Mouse (Mus musculus) thymus, postnatal 0 days (tissue): Measurements from ENCODE around the gene Lce1h. TPM values are rescaled to one million over a fixed set of nuclear protein-coding genes. Genes with fewer than 3 reads are reported as not detected.

Experiments used
- DNase-seq: peaks from one replicate; pipeline ENCODE4 v3.0.0-alpha.2; 2015; ENCODE audit warnings: low spot score
- polyA plus RNA-seq: library from polyadenylated mRNA; unstranded; fragments of >200 nt; fragmentation: Nextera tagmentation; extraction: Ambion mirVana; gene quantifications from 2 replicates; pipeline ENCODE4 v1.2.1, GENCODE M21; 2015

Gene Lce1h
- 0.21 and 0.50 TPM in 2 replicates for polyA plus RNA-seq

DNA sequence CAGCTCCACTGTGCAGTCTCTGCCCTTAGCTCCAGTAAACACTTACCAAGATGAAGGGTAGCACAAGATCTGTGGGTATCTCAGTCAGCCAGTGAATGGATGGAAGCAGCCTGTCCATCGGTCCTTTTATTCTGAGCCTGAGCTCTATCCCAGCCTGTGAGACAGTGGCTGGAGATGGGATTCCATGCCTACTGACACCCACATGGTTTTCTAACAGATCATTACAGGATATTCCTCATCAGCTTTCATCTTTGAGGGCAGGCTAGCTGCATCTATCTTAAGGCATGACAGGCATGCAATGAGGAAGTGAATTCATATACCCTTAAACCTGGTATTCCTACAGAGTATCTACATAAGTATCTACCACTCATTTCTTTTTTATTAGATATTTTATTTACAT lies at the start of gene Lce1h:
Gene Lce1h (minus strand): TSS at position 101 of the 400 bp plus-strand sequence.
- DNase-seq = no peak

DNA sequence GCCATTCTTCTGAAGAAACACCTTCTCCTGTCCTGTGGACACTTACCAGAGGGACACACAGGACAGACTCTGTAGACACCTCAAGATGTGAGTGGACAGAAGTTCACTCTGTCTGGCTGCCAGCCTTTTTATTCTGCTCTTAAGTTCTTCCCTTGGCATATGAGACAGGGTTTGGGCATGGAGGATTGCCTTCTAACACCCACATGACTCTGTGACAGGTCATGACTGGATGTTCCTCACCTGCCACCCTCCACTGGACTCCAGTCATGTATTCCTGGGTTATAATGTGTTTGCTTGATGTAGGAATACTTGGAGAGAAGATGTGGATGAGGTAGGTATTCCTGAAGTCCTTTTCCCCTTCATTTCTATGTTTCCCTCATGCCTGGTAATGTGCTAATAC lies 42.9 kb upstream of the Lce1h start, which contains the start of gene Lce1k:
Gene Lce1k (minus strand): TSS at position 101 of the 400 bp plus-strand sequence.
- no peak for DNase-seq

GRCm38 (mm10) chr3:92790414-92790813 lies 25.5 kb upstream of the Lce1h start, which contains the start of gene Lce1j:
Gene Lce1j (minus strand): TSS chr3:92790514.
- no peak for DNase-seq

DNA sequence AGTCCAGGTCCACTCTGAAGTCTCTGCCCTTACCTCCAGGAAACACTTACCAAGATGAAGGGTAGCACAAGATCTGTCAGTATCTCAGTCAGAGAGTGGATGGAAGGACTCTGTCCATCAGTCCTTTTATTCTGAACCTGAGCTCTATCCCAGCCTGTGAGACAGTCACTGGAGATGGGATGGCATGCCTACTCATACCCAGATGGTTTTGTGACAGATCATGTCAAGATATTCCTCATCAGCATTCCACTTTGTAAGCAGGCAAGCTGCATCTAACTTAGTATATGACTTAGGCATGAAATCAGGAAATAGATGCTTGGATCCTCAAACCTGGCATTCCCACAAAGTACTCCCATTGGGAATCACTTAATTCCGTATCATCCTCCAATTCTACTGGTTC lies 13.9 kb upstream of the Lce1h start, which contains the start of gene Lce1i:
Gene Lce1i (minus strand): TSS at position 101 of the 400 bp plus-strand sequence.
- no peak for DNase-seq

- no peak for DNase-seq
Measured at GRCm38 (mm10) chr3:92771573-92771972, 6.7 kb upstream of the Lce1h start.

- DNase-seq = no peak
Measured at GRCm38 (mm10) chr3:92753197-92753596, 11.7 kb downstream of the Lce1h start.

DNA sequence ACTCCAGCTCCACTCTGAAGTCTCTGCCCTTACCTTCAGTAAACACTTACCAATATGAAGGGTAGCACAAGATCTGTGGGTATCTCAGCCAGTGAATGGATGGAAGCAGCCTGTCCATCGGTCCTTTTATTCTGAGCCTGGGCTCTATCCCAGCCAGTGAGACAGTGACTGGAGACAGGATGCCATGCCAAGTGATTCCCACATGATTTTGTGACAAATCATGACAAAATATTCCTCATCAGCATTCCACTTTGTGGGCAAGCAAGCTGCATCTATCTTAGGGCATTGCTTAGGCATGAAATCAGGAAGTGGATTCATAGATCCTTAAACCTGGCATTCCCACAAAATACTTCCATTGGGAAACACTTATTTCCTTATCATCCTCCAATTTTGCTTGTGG lies 12.6 kb downstream of the Lce1h start, which contains the start of gene Lce1g:
Gene Lce1g (minus strand): TSS at position 101 of the 400 bp plus-strand sequence.
- no peak for DNase-seq

DNA sequence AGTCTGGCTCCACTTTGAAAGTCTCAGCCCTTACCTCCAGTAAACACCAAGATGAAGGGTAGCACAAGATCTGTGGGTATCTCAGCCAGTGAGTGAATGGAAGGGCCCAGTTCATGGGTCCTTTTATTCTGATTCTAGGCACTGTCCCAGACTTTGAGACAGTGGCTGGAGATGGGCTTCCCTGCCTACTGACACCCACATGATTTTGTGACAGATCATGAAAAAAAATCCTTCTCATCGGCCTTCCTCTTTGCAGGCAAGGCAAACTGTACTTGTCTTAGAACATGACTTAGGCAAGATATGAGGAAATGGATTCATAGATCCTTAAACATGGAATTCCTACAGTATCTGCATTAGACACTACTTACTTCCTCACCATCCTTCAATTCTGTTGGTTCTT lies 25.9 kb downstream of the Lce1h start, which contains the start of gene Gm38119:
Gene Gm38119 (minus strand): TSS at position 101 of the 400 bp plus-strand sequence.
- DNase-seq = no peak

- no peak for DNase-seq
Measured at GRCm38 (mm10) chr3:92722631-92723030, 42.2 kb downstream of the Lce1h start.

GRCm38 (mm10) chr3:92720250-92720649 lies 44.6 kb downstream of the Lce1h start, which contains the start of gene Lce1f:
Gene Lce1f (minus strand): TSS chr3:92720350.
- no peak for DNase-seq

DNA sequence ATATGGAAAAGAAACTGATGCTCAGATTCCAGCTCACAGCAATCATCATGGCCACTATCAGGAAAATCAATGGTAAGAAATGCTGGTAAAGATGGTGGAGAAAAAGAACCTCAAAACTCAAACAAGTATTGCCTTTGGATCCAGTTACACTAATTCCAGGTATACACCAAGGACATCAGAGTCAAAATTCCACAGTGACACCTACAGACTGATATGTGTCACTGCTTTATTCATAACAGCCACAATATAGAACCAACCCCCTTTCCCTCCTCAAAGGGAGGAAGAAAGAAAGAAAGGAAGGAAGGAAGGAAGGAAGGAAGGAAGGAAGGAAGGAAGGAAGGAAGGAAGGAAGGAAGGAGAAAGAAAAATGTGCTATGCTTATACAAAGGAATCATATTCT lies 49.7 kb downstream of the Lce1h start:
- DNase-seq = no peak

Other genes with a start within 250 kb of the Lce1h start
- gene 2310046K23Rik, start 230.6 kb downstream of the Lce1h start, polyA plus RNA-seq = 0.46 TPM in 1 of 2 replicates, not detected in the other
- gene Ivl, start 191.3 kb downstream of the Lce1h start, polyA plus RNA-seq = 0.14 and 0.25 TPM in 2 replicates
- gene Smcp, start 176.1 kb downstream of the Lce1h start, polyA plus RNA-seq = 0.16 TPM in 1 of 2 replicates, not detected in the other
- not detected in 2 replicates for gene 2210017I01Rik, start 157.6 kb downstream of the Lce1h start, polyA plus RNA-seq
- not detected in 2 replicates for gene Lce6a, start 143.4 kb downstream of the Lce1h start, polyA plus RNA-seq
- 0.34 TPM in 1 of 2 replicates, not detected in the other for gene Lce1a1, start 116.8 kb downstream of the Lce1h start, polyA plus RNA-seq
- gene Lce1b, start 108.1 kb downstream of the Lce1h start, polyA plus RNA-seq = not detected in 2 replicates
- 0.20 and 0.49 TPM in 2 replicates for gene Lce1a2, start 94.8 kb downstream of the Lce1h start, polyA plus RNA-seq
- not detected in 2 replicates for gene Lce1c, start 85.8 kb downstream of the Lce1h start, polyA plus RNA-seq
- not detected in 2 replicates for gene Lce1d, start 77.9 kb downstream of the Lce1h start, polyA plus RNA-seq
- gene Lce1e, start 56.0 kb downstream of the Lce1h start, polyA plus RNA-seq = 0.27 and 0.39 TPM in 2 replicates
- gene Lce1f, start 44.7 kb downstream of the Lce1h start, polyA plus RNA-seq = not detected in 2 replicates
- gene Gm38119, start 26.0 kb downstream of the Lce1h start, polyA plus RNA-seq = not detected in 2 replicates
- gene Lce1g, start 12.7 kb downstream of the Lce1h start, polyA plus RNA-seq = 0.14 TPM in 1 of 2 replicates, not detected in the other
- 0.24 and 0.26 TPM in 2 replicates for gene Lce1i, start 13.8 kb upstream of the Lce1h start, polyA plus RNA-seq
- 1.4 and 1.5 TPM in 2 replicates for gene Lce1j, start 25.4 kb upstream of the Lce1h start, polyA plus RNA-seq
- gene Lce1k, start 42.8 kb upstream of the Lce1h start, polyA plus RNA-seq = not detected in 2 replicates
- gene Kprp, start 62.2 kb upstream of the Lce1h start, polyA plus RNA-seq = 0.04 and 0.10 TPM in 2 replicates
- gene Lce1l, start 86.2 kb upstream of the Lce1h start, polyA plus RNA-seq = not detected in 2 replicates
- gene 2310050C09Rik, start 105.2 kb upstream of the Lce1h start, polyA plus RNA-seq = 0.19 TPM in 1 of 2 replicates, not detected in the other
- gene Lce3a, start 161.2 kb upstream of the Lce1h start, polyA plus RNA-seq = 0.42 TPM in 1 of 2 replicates, not detected in the other
- gene Lce3b, start 167.9 kb upstream of the Lce1h start, polyA plus RNA-seq = 1.8 and 2.0 TPM in 2 replicates
- 0.66 and 1.4 TPM in 2 replicates for gene Lce3c, start 179.4 kb upstream of the Lce1h start, polyA plus RNA-seq
- 0.57 and 0.59 TPM in 2 replicates for gene Lce3d, start 192.3 kb upstream of the Lce1h start, polyA plus RNA-seq
- gene Lce3e, start 202.0 kb upstream of the Lce1h start, polyA plus RNA-seq = 0.77 and 0.79 TPM in 2 replicates
- gene Lce3f, start 227.2 kb upstream of the Lce1h start, polyA plus RNA-seq = 0.46 TPM in 1 of 2 replicates, not detected in the other